Mouse (Mus musculus) urinary bladder, postnatal 25 days (tissue): ENCODE data around the gene Wdr62.
"Not testable (repeated sequence)": the region's sequence is repeated elsewhere in the genome, so short reads cannot be mapped to it uniquely, and the experiment has no call there.

ENCODE experiments used
- DNase-seq: peaks from one replicate; pipeline ENCODE4 v3.0.0; 2022; ENCODE audit warnings: low spot score

Wdr62 gene

GRCm38 (mm10) chr7:30265531-30265930 lies 14.7 kb downstream of the Wdr62 start:
- DNase-seq: no peak

- DNase-seq: no peak
These were observed 15.2 kb downstream of the Wdr62 start for GRCm38 (mm10) chr7:30265041-30265440.

GRCm38 (mm10) chr7:30251956-30252954 lies 28.0 kb downstream of the Wdr62 start:
- DNase-seq: no peak

DNA sequence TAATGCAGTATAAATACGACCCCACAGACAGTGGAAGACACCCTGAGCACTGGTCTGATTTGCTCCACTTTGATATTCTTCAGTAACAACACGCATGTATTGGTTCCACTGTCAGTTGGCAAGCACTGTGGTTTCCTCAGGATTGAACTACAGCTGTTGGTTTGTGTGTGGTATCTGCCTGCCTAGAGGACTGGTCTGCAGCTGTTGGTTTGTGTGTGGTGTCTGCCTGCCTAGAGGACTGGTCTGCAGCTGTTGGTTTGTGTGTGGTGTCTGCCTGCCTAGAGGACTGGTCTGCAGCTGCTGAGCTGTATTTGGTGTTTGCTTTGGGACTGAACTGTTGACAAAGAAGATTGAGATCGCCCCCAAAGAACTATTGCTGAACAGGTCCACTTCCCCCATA lies 42.8 kb downstream of the Wdr62 start:
- not testable (repeated sequence) for DNase-seq

DNA sequence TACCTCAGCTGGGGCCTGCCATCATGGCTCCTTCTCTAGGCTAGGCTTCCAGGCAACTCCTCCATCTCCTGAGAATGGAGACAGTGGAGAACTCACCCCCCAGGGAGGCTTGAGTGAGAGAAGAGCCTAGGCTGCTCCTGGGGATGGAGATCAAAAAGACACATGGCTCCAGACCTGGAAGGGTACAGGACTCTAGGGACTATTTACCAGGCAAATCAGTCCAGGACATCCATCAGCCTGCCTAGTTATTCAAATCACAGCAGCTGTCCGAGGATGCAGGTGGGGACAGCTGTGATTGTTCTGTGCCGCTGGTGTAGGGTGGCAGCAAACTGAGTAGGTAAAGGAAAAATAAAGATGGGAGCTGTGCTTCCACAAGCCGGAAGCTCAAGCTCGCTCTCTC lies 44.6 kb downstream of the Wdr62 start, which contains the start of gene Ovol3:
TSS of gene Ovol3 (minus strand) at position 101 of the 400 bp plus-strand sequence.
- no peak for DNase-seq

- no peak for DNase-seq
These were observed 45.1 kb downstream of the Wdr62 start for GRCm38 (mm10) chr7:30235091-30235490.

- DNase-seq: no peak
These were observed 45.9 kb downstream of the Wdr62 start for GRCm38 (mm10) chr7:30234276-30234858.

DNA sequence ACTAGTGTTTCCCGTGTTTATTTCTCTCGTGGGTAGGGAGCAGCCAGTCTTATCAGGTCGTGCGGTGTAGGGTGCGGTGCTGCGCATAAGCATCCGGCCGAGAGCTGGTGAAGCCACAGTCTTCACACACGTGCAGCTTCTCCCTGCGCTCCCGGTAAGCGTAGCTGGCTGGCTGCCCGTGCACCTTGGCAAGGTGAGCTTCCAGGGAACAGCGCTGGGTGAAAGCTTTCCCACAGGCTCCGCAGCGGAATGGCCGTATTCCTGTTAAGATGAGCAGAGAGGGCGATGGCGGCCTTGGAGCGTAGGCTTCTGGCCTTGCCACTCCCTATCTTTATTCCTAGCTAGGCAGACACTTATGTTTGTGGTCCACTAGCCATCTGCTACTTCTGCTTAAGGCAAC lies 46.8 kb downstream of the Wdr62 start:
- DNase-seq: no peak

GRCm38 (mm10) chr7:30232631-30233148 lies 47.5 kb downstream of the Wdr62 start:
- DNase-seq: peak; percentile 51

- peak; percentile 96 for DNase-seq
These were observed 48.4 kb downstream of the Wdr62 start, which contains the start of the genes Polr2i and Tbcb for GRCm38 (mm10) chr7:30231669-30232454. Gene Polr2i, plus strand, starts transcription at chr7:30231948. Gene Tbcb, minus strand, starts transcription at chr7:30232272.

GRCm38 (mm10) chr7:30231328-30231668 lies 48.9 kb downstream of the Wdr62 start:
- no peak for DNase-seq

DNA sequence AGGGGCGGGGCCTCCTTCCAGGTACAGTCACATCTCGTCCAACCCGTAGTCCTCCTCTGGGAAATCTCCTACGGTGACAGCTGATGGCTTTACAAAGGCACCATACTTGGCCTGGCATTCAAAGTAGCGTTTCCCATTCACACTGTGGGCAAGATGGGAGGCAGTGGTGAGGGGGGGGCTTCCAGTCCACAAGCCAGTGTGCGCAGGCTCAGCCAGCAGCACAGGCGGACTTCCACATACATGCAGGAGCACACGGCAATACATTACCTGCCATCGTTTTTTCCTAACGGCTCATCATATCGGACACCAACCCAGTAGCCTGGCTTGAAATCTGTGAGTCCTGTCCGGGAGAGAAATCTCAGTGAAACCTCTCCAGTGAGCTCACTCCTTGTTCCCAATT lies 56.0 kb downstream of the Wdr62 start:
- no peak for DNase-seq

DNA sequence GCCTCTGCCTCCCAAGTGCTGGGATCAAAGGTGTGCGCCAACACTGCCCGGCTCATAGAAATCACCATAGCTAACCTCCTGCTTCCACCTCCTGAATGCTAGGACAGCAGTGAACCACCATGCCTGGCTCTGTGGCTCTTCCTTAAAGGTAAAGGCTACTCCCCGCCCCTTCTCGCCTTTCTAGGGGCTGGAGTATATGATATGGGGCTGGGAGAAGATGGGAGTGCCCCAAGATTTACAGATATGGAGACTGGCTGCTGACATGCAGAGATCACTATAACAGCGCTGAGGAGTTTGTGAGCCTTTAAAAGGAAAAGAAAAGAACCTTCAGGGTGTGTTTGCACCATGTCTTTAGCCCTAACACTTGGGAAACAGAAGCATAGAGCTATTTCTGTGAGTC lies 58.0 kb downstream of the Wdr62 start:
- no peak for DNase-seq

DNA sequence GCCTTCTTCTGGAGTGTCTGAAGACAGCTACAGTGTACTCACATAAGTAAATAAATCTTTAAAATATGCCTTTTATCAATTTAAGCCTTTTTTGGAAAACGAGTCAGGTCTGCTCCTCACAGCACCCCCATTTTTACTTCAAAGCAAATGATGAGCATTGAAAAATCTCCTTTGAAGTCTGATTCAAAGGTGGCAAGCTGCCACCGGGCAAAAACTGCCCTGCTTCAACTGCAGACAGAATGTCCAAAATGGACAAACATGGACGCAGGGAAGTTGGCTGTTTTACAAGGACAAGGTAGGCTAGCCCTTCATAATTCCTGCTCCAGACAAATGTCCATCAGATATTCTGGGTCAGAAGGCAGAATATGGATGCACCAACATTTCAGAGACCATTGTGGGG lies 58.8 kb downstream of the Wdr62 start:
- no peak for DNase-seq

GRCm38 (mm10) chr7:30220008-30220356 lies 60.2 kb downstream of the Wdr62 start:
- DNase-seq: no peak

- peak; percentile 53 for DNase-seq
These were observed 60.8 kb downstream of the Wdr62 start for GRCm38 (mm10) chr7:30219293-30220007.

DNA sequence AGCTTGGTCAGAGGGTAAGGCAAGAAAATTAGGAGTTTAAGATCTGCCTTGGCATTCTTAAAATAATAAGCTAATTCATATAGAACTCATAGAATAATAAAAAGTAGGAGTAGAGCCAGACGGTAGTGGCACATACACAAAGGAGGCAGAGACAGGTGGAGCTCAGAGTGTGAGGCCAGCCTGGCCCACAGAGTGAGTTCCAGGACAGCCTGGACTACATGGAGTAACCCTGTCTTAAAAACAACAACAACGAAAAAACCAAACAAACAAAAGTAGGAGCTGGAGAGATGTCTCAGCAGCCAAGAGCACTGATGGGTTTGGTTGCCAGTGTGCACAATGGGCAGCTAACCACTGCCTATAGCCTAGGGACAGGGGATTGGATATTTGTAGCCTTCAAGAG lies 62.9 kb downstream of the Wdr62 start:
- no peak for DNase-seq

- peak; percentile 85 for DNase-seq
These were observed 63.5 kb downstream of the Wdr62 start for GRCm38 (mm10) chr7:30216723-30217151.

DNA sequence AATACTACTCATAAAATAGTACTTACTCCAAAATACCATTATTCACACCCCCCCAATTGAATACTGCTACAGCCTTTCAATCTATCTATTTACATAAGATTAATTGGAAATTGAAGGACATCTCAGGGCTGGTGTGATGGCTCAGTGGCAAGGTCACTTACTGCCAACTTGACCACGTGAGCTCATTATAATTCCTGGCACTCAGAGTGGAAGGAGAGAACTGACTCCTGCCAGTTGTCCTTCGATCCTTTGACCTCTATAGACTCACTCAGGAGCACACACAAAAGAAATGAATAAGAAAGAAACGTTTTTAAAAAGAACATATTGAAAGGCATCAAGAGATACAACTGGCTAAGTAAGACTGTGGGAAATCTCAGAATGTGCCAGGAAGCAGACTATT lies 64.3 kb downstream of the Wdr62 start:
- no peak for DNase-seq

DNA sequence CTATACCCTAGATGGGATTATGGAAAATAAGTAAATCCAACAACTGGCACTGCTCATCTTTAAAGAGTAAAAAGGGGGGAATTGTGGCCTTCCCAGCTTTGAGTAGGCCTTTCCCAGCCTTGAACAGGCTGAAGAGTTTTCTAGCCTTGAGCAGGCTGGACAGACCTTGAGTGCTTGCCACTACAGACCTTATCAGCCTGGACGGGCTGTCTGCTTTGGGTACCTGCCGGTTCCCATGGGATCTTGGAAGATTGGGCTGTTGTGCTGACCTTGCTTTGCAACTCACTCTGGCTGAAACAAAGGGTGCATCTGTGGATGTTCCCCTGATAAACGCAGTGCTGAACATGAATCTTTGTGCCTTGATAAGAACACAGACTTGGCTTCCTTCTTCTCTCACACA lies 66.3 kb downstream of the Wdr62 start:
- no peak for DNase-seq

- no peak for DNase-seq
These were observed 69.2 kb downstream of the Wdr62 start for GRCm38 (mm10) chr7:30211025-30211424.

DNA sequence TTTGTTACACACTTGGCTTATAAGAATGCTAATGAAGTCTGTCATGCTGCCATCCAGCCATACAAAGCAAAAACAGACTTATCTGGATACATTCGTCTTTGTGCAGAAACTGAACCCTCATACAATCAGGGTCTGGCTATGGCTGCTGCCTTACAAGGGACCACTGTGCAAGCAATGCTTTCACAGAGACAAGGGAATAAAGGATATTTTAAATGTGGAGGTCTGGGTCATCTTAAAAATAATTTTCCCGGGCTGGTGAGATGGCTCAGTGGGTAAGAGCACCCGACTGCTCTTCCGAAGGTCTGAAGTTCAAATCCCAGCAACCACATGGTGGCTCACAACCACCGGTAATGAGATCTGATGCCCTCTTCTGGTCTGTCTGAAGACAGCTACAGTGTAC lies 73.9 kb downstream of the Wdr62 start:
- not testable (repeated sequence) for DNase-seq
